Mouse (Mus musculus) mouse embryonic stem cell (cell line): ENCODE data around the gene Wnt5a.

Experiments
- in situ Hi-C, 2 experiments: fragments of 300-500 bp; cut with MboI; formaldehyde crosslinking; loops; 1 replicate in 1 of 2; 3 replicates in 1 of 2; pipeline ENCODE4 v1.14.3; 2019 to 2020; ENCODE audit warnings: low sequenced_read_pairs in 2 of 2, low pct_unique_long_range_greater_than_20kb in 1 of 2, mixed read lengths in 1 of 2; ENCODE audit not compliant: unreplicated experiment in 1 of 2

Wnt5a gene

GRCm38 (mm10) chr14:28532943-28533342 is 28.4 kb downstream of the Wnt5a start:
- in situ Hi-C loops = no loop called here

GRCm38 (mm10) chr14:28533876-28534275 is 29.3 kb downstream of the Wnt5a start:
- in situ Hi-C loops = no loop called here

DNA sequence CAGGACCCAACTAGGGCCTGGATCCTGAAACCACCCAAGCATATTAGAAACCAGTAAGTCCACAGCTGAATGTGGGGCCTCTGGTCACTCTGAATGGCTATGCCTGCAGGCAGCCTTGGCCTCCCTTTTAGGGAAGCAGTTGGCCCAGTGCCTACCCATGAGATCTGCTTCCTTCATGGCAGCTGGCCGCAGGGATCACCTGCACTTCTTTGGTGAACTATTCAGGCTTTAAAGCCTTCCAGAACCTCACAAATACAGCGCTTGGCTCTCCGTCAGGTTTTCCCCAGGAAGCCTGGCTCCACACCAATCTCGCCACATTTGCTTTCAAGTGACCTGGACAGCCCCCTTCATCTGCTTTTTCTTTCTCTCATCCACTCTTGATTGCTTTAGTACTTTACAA is 31.3 kb downstream of the Wnt5a start:
- in situ Hi-C loops = no loop called here

DNA sequence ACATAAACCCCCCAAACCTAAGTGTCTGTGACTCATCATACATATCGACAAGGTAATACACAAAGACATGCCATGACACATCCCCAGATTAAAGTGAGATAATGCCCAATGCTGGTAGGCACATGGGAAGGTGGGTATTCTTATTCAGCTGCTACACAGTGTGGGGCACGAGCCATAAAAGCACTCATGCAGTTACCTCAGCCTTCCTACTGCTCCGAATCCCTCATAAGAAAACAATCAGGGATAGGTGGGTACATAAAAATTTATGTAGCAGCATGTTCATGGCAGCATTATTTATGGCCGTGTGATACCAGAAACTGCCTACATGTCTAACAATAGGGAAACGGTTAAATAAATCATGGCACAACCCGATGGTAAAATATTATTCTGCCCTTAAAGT is 35.0 kb downstream of the Wnt5a start:
- in situ Hi-C loops = no loop called here

- in situ Hi-C loops = no loop called here
Observed at GRCm38 (mm10) chr14:28542117-28542741, 37.7 kb downstream of the Wnt5a start.

DNA sequence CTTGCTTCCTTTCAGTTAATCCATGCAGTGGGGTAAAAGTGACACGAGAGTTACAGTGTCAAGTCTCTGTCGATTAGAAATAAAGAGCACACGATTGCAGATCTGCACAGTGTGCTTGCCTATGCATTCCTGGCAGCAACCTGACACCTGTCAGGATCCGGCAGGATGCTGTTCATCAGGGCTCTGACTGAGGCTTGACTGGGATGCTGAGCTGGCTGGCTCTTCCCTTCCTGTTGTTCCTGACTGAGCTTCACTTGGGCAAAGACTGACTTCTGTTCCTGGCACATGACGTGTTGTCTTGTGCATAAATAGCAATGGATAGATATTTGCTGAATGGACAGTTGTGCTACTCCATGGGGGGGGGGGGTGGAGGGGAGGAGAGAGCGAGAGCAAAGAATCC is 57.3 kb downstream of the Wnt5a start:
- in situ Hi-C loops = no loop called here
